Mouse (Mus musculus) myocyte (in vitro differentiated cells): Measurements from ENCODE around the gene Cfap20.

Experiments
- CEBPB ChIP-seq: IDR thresholded peaks from 2 replicates; pipeline ENCODE4 v1.6.1; 2011; ENCODE audit warnings: mild to moderate bottlenecking, moderate library complexity; ENCODE audit not compliant: poor library complexity, insufficient read depth, severe bottlenecking
- E2F4 ChIP-seq: IDR thresholded peaks from one replicate; pipeline ENCODE4 v1.6.1; 2011; ENCODE audit warnings: mild to moderate bottlenecking, control low read depth, moderate library complexity; ENCODE audit not compliant: insufficient read depth
- MAX ChIP-seq: IDR thresholded peaks from one replicate; pipeline ENCODE4 v1.6.1; 2011; ENCODE audit warnings: low read depth, mild to moderate bottlenecking, control low read depth
- MYOG ChIP-seq, 3 experiments: IDR thresholded peaks; one replicate each; pipeline ENCODE4 v1.6.1; 2011; ENCODE audit warnings: control low read depth in 2 of 3, low read depth in 2 of 3, mild to moderate bottlenecking in 2 of 3; ENCODE audit not compliant: insufficient read length in 2 of 3, control insufficient read depth in 1 of 3, insufficient read depth in 1 of 3
- POLR2A ChIP-seq: IDR thresholded peaks from one replicate; pipeline ENCODE4 v1.6.1; 2011; ENCODE audit warnings: low read depth, mild to moderate bottlenecking, control low read depth, moderate library complexity; ENCODE audit not compliant: insufficient read length
- POLR2AphosphoS2 ChIP-seq: IDR thresholded peaks from one replicate; pipeline ENCODE4 v1.6.1; 2011; ENCODE audit warnings: low read depth, control low read depth; ENCODE audit not compliant: insufficient read length
- REST ChIP-seq: IDR thresholded peaks from one replicate; pipeline ENCODE4 v1.6.1; 2011; ENCODE audit warnings: mild to moderate bottlenecking, control low read depth, moderate library complexity; ENCODE audit not compliant: insufficient read depth, insufficient read length
- SRF ChIP-seq: IDR thresholded peaks from one replicate; pipeline ENCODE4 v1.6.1; 2011; ENCODE audit warnings: low read depth; ENCODE audit not compliant: control insufficient read depth, insufficient read length
- TCF12 ChIP-seq: IDR thresholded peaks from one replicate; pipeline ENCODE4 v1.6.1; 2011; ENCODE audit warnings: mild to moderate bottlenecking, control low read depth; ENCODE audit not compliant: poor library complexity, insufficient read depth, severe bottlenecking
- USF1 ChIP-seq: IDR thresholded peaks from one replicate; pipeline ENCODE4 v1.6.1; 2011; ENCODE audit warnings: low read depth, mild to moderate bottlenecking, control low read depth, moderate library complexity

DNA sequence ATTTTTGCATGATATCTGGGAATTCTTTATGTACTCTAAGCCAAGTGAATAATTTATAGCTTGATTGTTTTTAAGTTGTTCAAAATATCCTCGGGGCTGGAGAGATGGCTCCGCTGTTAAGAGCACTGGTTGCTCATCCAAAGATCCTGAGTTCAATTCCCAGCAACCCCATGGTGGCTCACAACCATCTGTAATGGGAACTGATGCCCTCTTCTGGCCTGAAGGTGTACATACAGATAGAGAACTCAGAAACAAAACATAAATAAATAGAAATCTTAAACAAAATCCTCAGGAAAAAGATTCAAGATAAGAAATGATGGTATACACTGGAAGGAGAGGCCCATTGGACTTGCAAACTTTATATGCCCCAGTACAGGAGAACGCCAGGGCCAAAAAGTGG lies 1.3 kb upstream of the Cfap20 start:
- TF ChIP-seq USF1 (no peak), POLR2AphosphoS2 (no peak), E2F4 (no peak), MYOG (IDR thresholded peaks at IDR 0.05; ENCODE audit: control insufficient read depth in 1 of 3, insufficient read depth in 1 of 3, insufficient read length in 2 of 3, low read depth in 2 of 3) (no peak), REST (no peak), POLR2A (no peak), MAX (no peak), TCF12 (no peak), CEBPB (no peak), SRF (no peak)
